Mouse (Mus musculus): ENCODE measurements around the gene Wdr81. TPM values are rescaled to one million over a fixed set of nuclear protein-coding genes. Genes with fewer than 3 reads are reported as not detected.

Wdr81 gene
- polyA plus RNA-seq, 1 experiment from 2014 or later: 4.6 TPM

DNA sequence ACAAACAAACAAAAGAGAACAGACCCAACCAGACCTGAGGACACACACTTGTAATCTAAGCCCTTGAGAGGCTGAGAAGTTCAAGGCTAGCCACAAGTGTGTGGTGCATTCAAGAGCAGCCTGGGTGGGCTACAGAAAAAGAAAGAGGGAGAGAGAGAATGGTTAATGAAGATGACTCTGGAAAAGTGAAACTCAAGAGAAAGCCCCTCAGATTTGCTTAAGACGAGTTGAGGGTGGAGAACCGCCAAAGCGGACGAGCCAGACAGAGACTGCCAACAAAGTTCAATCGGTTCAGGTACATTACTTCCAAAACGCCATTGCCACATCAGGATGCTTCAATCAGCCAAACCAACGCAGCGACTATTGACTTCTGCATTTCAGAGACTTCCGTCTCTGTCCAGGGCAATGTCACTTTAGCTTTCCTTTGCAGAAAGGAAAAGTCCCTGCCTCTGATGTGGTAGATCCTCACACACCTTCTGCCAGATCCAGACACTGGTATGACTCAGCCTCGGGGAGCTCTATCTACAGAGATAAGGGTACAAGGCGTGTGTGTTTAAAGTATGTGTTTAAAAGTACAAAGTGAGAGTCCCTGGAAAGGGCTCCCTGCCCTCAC lies 18.1 kb upstream of the Wdr81 start:
- no peaks in the 10 kb centered on the region for H3K9me3 ChIP-seq (ENCODE audit: control insufficient read depth, low read depth, low read length)
- no peak overlapping the region for H3K27ac ChIP-seq (ENCODE audit: low read length)
- ATAC-seq (ENCODE audit: insufficient number of reproducible peaks, insufficient read depth, low FRiP score, low read depth): no peak
- H3K9ac ChIP-seq (replicated peaks; ENCODE audit: low read depth, low read length): no peak overlapping the region
- peaks cover 7% of the 10 kb centered on the region; the same call in 1 of the 2 replicates for H3K4me1 ChIP-seq (ENCODE audit: control insufficient read depth, insufficient read depth, low read length)
- H3K4me3 ChIP-seq (ENCODE audit: low read depth, low read length): no peak overlapping the region
- no peaks in the 10 kb centered on the region for H3K36me3 ChIP-seq (ENCODE audit: control insufficient read depth, insufficient read depth, low read length)
- no peaks in the 10 kb centered on the region for H3K27me3 ChIP-seq (ENCODE audit: control insufficient read depth, insufficient read depth, low read length)
- 75% methylated on average over 11 of the region's 11 CpGs for WGBS
- H3K4me2 ChIP-seq (replicated peaks; ENCODE audit: low read depth, low read length): no peak overlapping the region

DNA sequence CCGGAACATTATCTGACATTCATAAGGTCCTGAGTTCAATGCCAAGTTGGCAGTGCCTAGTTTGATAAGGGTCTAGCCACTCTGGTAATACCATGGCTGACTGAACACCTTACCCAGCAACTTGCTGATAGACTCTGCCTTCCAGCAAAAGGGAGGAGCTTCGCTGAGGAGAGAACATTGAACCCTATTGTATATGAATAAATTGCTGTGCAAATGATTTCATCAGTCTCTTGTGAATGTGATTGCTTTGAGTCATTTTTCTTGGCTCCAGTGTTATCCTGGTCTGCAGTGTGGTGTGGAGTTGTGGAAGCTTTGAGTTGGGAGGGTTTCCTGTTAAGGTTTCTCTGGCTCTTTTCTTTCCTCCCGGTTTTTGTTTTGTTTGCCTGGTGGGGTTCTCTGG lies 16.2 kb upstream of the Wdr81 start:
- Histone ChIP-seq H3K27me3 (ENCODE audit: control insufficient read depth, insufficient read depth, low read length) (no peaks in the 10 kb centered on the region), H3K4me3 (ENCODE audit: low read depth, low read length) (no peak overlapping the region), H3K4me1 (ENCODE audit: control insufficient read depth, insufficient read depth, low read length) (peaks cover 10% of the 10 kb centered on the region; the same call in 1 of the 2 replicates), H3K4me2 (replicated peaks; ENCODE audit: low read depth, low read length) (no peak overlapping the region), H3K36me3 (ENCODE audit: control insufficient read depth, insufficient read depth, low read length) (no peaks in the 10 kb centered on the region), H3K27ac (ENCODE audit: low read length) (no peak overlapping the region), H3K9ac (replicated peaks; ENCODE audit: low read depth, low read length) (no peak overlapping the region), H3K9me3 (ENCODE audit: control insufficient read depth, low read depth, low read length) (no peaks in the 10 kb centered on the region)
- ATAC-seq (ENCODE audit: insufficient number of reproducible peaks, insufficient read depth, low FRiP score, low read depth): no peak
- 74% methylated on average over 3 of the region's 3 CpGs for WGBS

GRCm38 (mm10) chr11:75469261-75469660 lies 14.7 kb upstream of the Wdr81 start:
- H3K4me1 ChIP-seq (ENCODE audit: control insufficient read depth, insufficient read depth, low read length): peaks cover 10% of the 10 kb centered on the region; the same call in 1 of the 2 replicates
- no peak for ATAC-seq (ENCODE audit: insufficient number of reproducible peaks, insufficient read depth, low FRiP score, low read depth)
- WGBS: 95% methylated on average over 4 of the region's 4 CpGs
- H3K27me3 ChIP-seq (ENCODE audit: control insufficient read depth, insufficient read depth, low read length): no peaks in the 10 kb centered on the region
- no peak overlapping the region for H3K9ac ChIP-seq (replicated peaks; ENCODE audit: low read depth, low read length)
- H3K4me2 ChIP-seq (replicated peaks; ENCODE audit: low read depth, low read length): no peak overlapping the region
- no peak overlapping the region for H3K4me3 ChIP-seq (ENCODE audit: low read depth, low read length)
- H3K9me3 ChIP-seq (ENCODE audit: control insufficient read depth, low read depth, low read length): no peaks in the 10 kb centered on the region
- H3K36me3 ChIP-seq (ENCODE audit: control insufficient read depth, insufficient read depth, low read length): peaks cover 4% of the 10 kb centered on the region; the same call in 1 of the 2 replicates
- H3K27ac ChIP-seq (ENCODE audit: low read length): no peak overlapping the region

DNA sequence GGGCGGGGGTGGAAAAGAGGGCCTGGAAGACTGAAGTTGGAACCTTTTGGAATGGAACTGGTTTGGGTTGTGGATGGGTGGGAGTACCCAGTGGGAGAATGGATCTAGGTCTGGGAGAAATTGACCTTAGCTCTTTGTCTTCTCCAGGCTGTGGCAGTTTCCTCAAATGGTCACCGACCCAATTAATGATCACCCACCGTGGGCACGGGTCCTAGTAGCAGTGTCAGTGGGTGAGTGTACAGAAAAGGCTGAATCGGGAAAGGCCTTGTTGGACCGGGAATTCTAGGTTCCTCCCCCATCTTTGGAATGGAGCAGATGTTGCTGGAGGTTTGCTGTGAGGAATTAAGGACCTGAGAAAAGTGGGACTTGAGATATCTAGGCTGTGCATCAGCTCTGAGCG lies 13.9 kb upstream of the Wdr81 start:
- H3K9me3 ChIP-seq (ENCODE audit: control insufficient read depth, low read depth, low read length): no peaks in the 10 kb centered on the region
- WGBS: 64% methylated on average over 7 of the region's 7 CpGs
- peak overlapping the region; percentile 46 for H3K4me3 ChIP-seq (ENCODE audit: low read depth, low read length)
- H3K4me1 ChIP-seq (ENCODE audit: control insufficient read depth, insufficient read depth, low read length): peaks cover 14% of the 10 kb centered on the region
- ATAC-seq (ENCODE audit: insufficient number of reproducible peaks, insufficient read depth, low FRiP score, low read depth): no peak
- H3K27ac ChIP-seq (ENCODE audit: low read length): no peak overlapping the region
- H3K27me3 ChIP-seq (ENCODE audit: control insufficient read depth, insufficient read depth, low read length): no peaks in the 10 kb centered on the region
- peak overlapping the region; percentile 61 for H3K9ac ChIP-seq (replicated peaks; ENCODE audit: low read depth, low read length)
- peak overlapping the region; percentile 78 for H3K4me2 ChIP-seq (replicated peaks; ENCODE audit: low read depth, low read length)
- peaks cover 4% of the 10 kb centered on the region; the same call in 1 of the 2 replicates for H3K36me3 ChIP-seq (ENCODE audit: control insufficient read depth, insufficient read depth, low read length)

- peak; percentile 80 for ATAC-seq (ENCODE audit: insufficient number of reproducible peaks, insufficient read depth, low FRiP score, low read depth)
- WGBS: 16% methylated on average over 19 of the region's 19 CpGs
- Histone ChIP-seq H3K36me3 (ENCODE audit: control insufficient read depth, insufficient read depth, low read length) (peaks cover 4% of the 10 kb centered on the region; the same call in 1 of the 2 replicates), H3K27ac (ENCODE audit: low read length) (no peak overlapping the region), H3K9ac (replicated peaks; ENCODE audit: low read depth, low read length) (peak overlapping the region; percentile 61), H3K4me2 (replicated peaks; ENCODE audit: low read depth, low read length) (peak overlapping the region; percentile 78), H3K4me3 (ENCODE audit: low read depth, low read length) (peak overlapping the region; percentile 46), H3K27me3 (ENCODE audit: control insufficient read depth, insufficient read depth, low read length) (no peaks in the 10 kb centered on the region), H3K9me3 (ENCODE audit: control insufficient read depth, low read depth, low read length) (no peaks in the 10 kb centered on the region), H3K4me1 (ENCODE audit: control insufficient read depth, insufficient read depth, low read length) (peaks cover 22% of the 10 kb centered on the region)
Observed at GRCm38 (mm10) chr11:75467512-75468215, 13.1 kb upstream of the Wdr81 start.

DNA sequence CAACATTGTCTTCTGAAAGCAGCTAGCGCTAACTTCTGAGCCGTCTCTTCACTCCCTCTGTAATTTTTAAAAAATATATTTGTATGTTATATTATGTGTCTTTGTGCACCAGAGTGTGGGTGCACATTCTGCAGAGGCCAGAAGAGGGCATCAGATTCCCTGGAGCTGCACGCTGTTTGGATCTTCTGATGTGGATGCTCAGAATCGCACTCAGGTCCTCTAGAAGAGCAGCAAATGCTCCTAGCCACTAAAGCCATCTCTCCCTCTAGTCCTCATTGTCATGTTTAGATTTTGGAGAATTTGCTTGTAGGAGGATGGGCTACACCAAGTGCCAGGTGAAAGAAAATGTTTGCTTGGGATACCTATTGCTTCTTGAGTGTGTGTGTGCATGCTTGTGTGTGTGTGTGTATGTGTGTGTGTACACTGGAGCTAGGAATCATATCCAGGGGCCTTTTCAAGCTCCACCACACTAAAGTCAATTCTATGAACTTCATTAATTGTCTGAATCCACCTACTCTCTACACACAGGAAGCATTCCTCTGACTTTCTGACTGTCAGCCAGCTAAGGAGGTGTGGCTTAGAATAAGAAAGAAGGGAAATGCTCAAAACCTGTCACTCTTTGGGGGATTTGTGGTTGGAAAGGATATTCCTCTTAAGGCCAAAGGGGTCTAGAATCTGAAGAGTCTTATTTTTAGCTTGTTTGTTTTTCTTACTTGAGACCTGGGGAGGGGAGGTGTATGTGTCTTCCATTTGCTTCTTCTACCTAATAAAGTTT lies 12.4 kb upstream of the Wdr81 start:
- WGBS: 98% methylated on average over 4 of the region's 4 CpGs
- no peak for ATAC-seq (ENCODE audit: insufficient number of reproducible peaks, insufficient read depth, low FRiP score, low read depth)
- Histone ChIP-seq H3K4me1 (ENCODE audit: control insufficient read depth, insufficient read depth, low read length) (peaks cover 29% of the 10 kb centered on the region), H3K27me3 (ENCODE audit: control insufficient read depth, insufficient read depth, low read length) (no peaks in the 10 kb centered on the region), H3K4me2 (replicated peaks; ENCODE audit: low read depth, low read length) (no peak overlapping the region), H3K27ac (ENCODE audit: low read length) (no peak overlapping the region), H3K4me3 (ENCODE audit: low read depth, low read length) (no peak overlapping the region), H3K36me3 (ENCODE audit: control insufficient read depth, insufficient read depth, low read length) (peaks cover 4% of the 10 kb centered on the region; the same call in 1 of the 2 replicates), H3K9ac (replicated peaks; ENCODE audit: low read depth, low read length) (no peak overlapping the region), H3K9me3 (ENCODE audit: control insufficient read depth, low read depth, low read length) (no peaks in the 10 kb centered on the region)

GRCm38 (mm10) chr11:75465051-75465450 lies 10.5 kb upstream of the Wdr81 start:
- Histone ChIP-seq H3K27ac (ENCODE audit: low read length) (no peak overlapping the region), H3K4me1 (ENCODE audit: control insufficient read depth, insufficient read depth, low read length) (peaks cover 33% of the 10 kb centered on the region), H3K36me3 (ENCODE audit: control insufficient read depth, insufficient read depth, low read length) (peaks cover 4% of the 10 kb centered on the region; the same call in 1 of the 2 replicates), H3K9ac (replicated peaks; ENCODE audit: low read depth, low read length) (no peak overlapping the region), H3K4me3 (ENCODE audit: low read depth, low read length) (no peak overlapping the region), H3K4me2 (replicated peaks; ENCODE audit: low read depth, low read length) (no peak overlapping the region), H3K27me3 (ENCODE audit: control insufficient read depth, insufficient read depth, low read length) (no peaks in the 10 kb centered on the region), H3K9me3 (ENCODE audit: control insufficient read depth, low read depth, low read length) (no peaks in the 10 kb centered on the region)
- no peak for ATAC-seq (ENCODE audit: insufficient number of reproducible peaks, insufficient read depth, low FRiP score, low read depth)
- 92% methylated on average over 6 of the region's 6 CpGs for WGBS

DNA sequence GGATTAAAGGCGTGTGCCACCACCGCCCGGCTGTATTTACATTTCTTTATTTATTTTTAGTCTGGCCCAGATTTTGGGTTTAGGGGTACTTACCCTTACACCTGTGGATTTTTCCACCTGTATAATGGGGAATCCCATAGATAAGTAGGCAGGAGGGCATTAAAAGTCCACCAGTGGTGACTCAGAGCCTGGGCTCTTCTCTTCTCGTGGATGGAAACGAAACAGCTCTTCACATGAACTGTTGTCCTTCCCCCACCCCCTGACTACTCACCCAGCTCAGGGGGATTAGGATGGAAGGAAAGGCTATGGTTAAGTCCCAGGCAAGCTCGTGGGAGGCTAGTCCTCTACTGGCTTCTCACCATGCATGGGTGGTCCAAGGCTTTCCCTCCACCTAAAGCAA lies 9.9 kb upstream of the Wdr81 start:
- Histone ChIP-seq H3K4me3 (ENCODE audit: low read depth, low read length) (no peak overlapping the region), H3K4me1 (ENCODE audit: control insufficient read depth, insufficient read depth, low read length) (peaks cover 37% of the 10 kb centered on the region), H3K9ac (replicated peaks; ENCODE audit: low read depth, low read length) (no peak overlapping the region), H3K4me2 (replicated peaks; ENCODE audit: low read depth, low read length) (no peak overlapping the region), H3K27me3 (ENCODE audit: control insufficient read depth, insufficient read depth, low read length) (no peaks in the 10 kb centered on the region), H3K36me3 (ENCODE audit: control insufficient read depth, insufficient read depth, low read length) (peaks cover 4% of the 10 kb centered on the region; the same call in 1 of the 2 replicates), H3K9me3 (ENCODE audit: control insufficient read depth, low read depth, low read length) (no peaks in the 10 kb centered on the region), H3K27ac (ENCODE audit: low read length) (no peak overlapping the region)
- 87% methylated on average over 6 of the region's 6 CpGs for WGBS
- ATAC-seq (ENCODE audit: insufficient number of reproducible peaks, insufficient read depth, low FRiP score, low read depth): no peak
